Mouse (Mus musculus) hindbrain, embryonic 13.5 days (tissue): ENCODE data around the gene Ufsp1. TPM values are rescaled to one million over a fixed set of nuclear protein-coding genes. Genes with fewer than 3 reads are reported as not detected.

Experiments
- ATAC-seq: fragments of 200-750 bp; cut with Nextera tagmentation; 2 replicates; pipeline ENCODE4 v1.8.0; 2017; ENCODE audit warnings: moderate TSS enrichment; ENCODE audit not compliant: low FRiP score
- H3K27ac ChIP-seq: fragments of 300-500 bp; sonication (generic); 2 replicates; pipeline ENCODE4 v1.5.1; 2015; ENCODE audit warnings: inconsistent platforms, mild to moderate bottlenecking, moderate library complexity
- H3K27me3 ChIP-seq: fragments of 300-500 bp; sonication (generic); 2 replicates; pipeline ENCODE4 v1.6.1; 2015; ENCODE audit warnings: mild to moderate bottlenecking, inconsistent platforms
- H3K36me3 ChIP-seq: fragments of 300-500 bp; sonication (generic); 2 replicates; pipeline ENCODE4 v1.6.1; 2015; ENCODE audit warnings: mild to moderate bottlenecking, inconsistent platforms
- H3K4me1 ChIP-seq: fragments of 300-500 bp; sonication (generic); replicated peaks from 2 replicates; pipeline ENCODE4 v1.6.1; 2015; ENCODE audit warnings: inconsistent platforms
- H3K4me2 ChIP-seq: fragments of 300-500 bp; sonication (generic); 2 replicates; pipeline ENCODE4 v1.6.1; 2015; ENCODE audit warnings: inconsistent platforms, mild to moderate bottlenecking, moderate library complexity
- H3K4me3 ChIP-seq: fragments of 300-500 bp; sonication (generic); 2 replicates; pipeline ENCODE4 v1.5.1; 2015; ENCODE audit warnings: mild to moderate bottlenecking, inconsistent platforms
- H3K9ac ChIP-seq: fragments of 300-500 bp; sonication (generic); 2 replicates; pipeline ENCODE4 v1.6.1; 2015; ENCODE audit warnings: mild to moderate bottlenecking, inconsistent platforms
- H3K9me3 ChIP-seq: fragments of 300-500 bp; sonication (generic); 2 replicates; pipeline ENCODE4 v1.6.1; 2016; ENCODE audit warnings: inconsistent platforms
- WGBS: fragments of 180-500 bp; shearing (Covaris S2); methylation state at CpG from one replicate; pipeline ENCODE4 v1.1.7; 2015; 5-methylcytosine and 5-hydroxymethylcytosine counted together
- polyA plus RNA-seq: library from polyadenylated mRNA; unstranded; fragments of >200 nt; fragmentation: Nextera tagmentation; extraction: Ambion mirVana; gene quantifications from 2 replicates; pipeline ENCODE4 v1.2.1, GENCODE M21; 2015

Ufsp1 gene
- polyA plus RNA-seq, 1 experiment from 2014 or later = 14.1 TPM

DNA sequence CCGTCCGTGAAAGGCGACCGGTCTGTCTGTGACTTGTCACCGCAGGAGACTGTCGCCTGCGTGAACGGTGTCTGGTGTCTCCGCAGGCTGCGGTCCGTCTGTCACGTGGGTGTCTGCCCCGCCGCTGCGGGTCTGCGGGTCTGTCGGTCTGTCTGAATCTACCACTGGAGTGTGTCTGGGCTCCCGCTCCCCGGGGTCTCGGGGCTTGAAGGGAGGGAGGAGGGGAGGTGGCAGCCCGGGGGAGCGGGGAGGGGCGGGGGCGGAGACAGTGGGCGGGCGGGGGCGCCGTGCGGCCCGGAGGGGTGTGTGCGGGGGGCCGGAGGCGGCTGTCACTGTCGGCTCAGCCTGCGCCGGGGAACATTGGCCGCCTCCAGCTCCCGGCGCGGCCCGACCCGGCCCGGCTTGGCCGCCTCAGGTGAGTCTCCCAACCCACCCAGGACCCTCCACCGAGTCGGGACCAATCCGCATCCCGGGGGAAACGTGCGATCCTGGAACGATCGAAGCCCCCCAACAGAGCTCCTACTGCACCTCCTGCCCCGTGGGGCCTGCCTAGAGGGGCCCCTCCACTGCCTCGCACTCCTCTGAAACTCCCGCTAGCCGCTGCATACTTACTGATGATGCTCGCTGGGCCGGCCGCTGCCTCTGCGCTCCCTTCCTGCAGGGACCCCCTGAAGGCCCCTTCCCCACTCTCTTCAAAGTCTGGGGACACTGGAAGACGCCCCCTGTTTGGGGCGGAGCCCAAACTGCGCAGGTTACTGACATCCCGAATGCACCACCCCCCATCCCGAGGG lies 6.3 kb upstream of the Ufsp1 start:
- H3K4me3 ChIP-seq = peak overlapping the region; percentile 49
- peaks cover 47% of the 10 kb centered on the region for H3K27me3 ChIP-seq
- WGBS = 0% methylated on average over 44 of the region's 65 CpGs
- no peaks in the 10 kb centered on the region for H3K9me3 ChIP-seq
- H3K36me3 ChIP-seq = no peaks in the 10 kb centered on the region
- peaks cover 49% of the 10 kb centered on the region for H3K4me1 ChIP-seq
- peak overlapping the region; percentile 89 for H3K4me2 ChIP-seq
- H3K9ac ChIP-seq = peak overlapping the region; percentile 81
- peak overlapping the region; percentile 78 for H3K27ac ChIP-seq
- ATAC-seq = 0 out of 2 replicates have a peak, but pooled peaks have one; percentile 31

DNA sequence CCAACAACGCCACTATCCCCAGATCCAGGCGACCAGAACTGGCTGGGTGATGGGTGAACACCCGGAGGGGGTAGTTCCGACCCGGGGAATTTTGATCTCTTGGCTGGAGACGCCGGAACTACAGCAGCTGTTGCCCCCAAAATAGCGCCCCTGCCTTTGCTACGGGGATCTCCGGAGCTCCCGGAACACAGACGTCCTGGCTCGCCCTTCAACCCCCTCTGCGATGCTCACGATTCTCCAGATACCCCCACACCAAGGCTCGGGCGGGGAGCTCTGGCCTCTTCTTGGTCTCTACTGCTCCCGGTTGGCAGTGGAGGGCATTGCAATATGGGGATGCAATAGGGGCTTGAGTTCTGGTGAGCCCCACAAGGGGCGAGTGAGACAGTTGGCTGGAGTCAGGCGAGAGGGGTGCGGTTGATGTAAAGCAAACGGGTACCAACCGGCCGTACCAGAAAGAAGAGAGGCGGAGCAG lies 5.4 kb upstream of the Ufsp1 start:
- peaks cover 47% of the 10 kb centered on the region for H3K27me3 ChIP-seq
- peak overlapping the region; percentile 89 for H3K4me2 ChIP-seq
- H3K9me3 ChIP-seq = no peaks in the 10 kb centered on the region
- WGBS = 2% methylated on average over 25 of the region's 25 CpGs
- no peak for ATAC-seq
- no peaks in the 10 kb centered on the region for H3K36me3 ChIP-seq
- peak overlapping the region; percentile 68 for H3K9ac ChIP-seq
- no peak overlapping the region for H3K27ac ChIP-seq
- peak overlapping the region; percentile 49 for H3K4me3 ChIP-seq
- H3K4me1 ChIP-seq = peaks cover 58% of the 10 kb centered on the region

DNA sequence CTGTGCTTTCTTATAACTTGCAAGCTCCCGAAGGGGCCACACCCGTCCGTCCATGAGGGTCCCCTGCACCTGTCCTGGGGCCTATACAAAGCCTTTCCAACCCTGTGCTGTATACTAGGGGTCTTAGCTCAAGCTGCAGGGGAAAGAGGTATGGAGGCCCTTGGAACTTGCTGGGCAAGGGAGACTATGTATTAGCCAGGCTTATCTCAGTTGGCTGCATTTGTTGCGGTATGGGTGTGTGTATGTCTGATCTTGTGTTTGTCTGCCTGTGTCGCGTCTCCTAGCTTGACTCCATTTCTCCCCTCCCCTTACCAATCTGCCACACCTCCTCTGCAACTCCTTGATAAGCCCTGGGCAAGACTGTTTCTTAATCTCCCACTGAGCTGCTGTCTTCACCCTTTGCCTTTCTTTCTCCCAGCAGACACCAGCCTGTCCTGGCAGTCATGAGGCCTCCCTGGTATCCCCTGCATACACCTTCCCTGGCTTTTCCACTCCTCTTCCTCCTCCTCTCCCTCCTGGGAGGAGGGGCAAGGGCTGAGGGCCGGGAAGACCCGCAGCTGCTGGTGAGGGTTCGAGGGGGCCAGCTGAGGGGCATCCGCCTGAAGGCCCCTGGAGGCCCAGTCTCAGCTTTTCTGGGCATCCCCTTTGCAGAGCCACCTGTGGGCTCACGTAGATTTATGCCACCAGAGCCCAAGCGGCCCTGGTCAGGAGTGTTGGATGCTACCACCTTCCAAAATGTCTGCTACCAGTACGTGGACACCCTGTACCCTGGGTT lies 4.7 kb upstream of the Ufsp1 start:
- WGBS = 58% methylated on average over 13 of the region's 13 CpGs

DNA sequence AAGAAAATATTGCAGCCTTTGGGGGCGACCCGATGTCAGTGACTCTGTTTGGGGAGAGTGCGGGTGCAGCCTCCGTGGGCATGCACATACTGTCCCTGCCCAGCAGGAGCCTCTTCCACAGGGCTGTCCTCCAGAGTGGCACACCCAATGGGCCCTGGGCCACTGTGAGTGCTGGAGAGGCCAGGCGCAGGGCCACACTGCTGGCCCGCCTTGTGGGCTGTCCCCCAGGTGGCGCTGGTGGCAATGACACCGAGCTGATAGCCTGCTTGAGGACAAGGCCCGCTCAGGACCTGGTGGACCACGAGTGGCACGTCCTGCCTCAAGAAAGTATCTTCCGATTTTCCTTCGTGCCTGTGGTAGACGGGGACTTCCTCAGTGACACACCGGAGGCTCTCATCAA lies 3.8 kb upstream of the Ufsp1 start:
- H3K27me3 ChIP-seq = peaks cover 47% of the 10 kb centered on the region
- 27% methylated on average over 15 of the region's 15 CpGs for WGBS
- H3K27ac ChIP-seq = no peak overlapping the region
- 0 out of 2 replicates have a peak overlapping the region, but pooled peaks have one; percentile 5 for H3K4me3 ChIP-seq
- H3K4me2 ChIP-seq = peak overlapping the region; percentile 89; the same call in 1 of the 2 replicates
- peaks cover 7% of the 10 kb centered on the region for H3K36me3 ChIP-seq
- no peaks in the 10 kb centered on the region for H3K9me3 ChIP-seq
- no peak for ATAC-seq
- peaks cover 69% of the 10 kb centered on the region for H3K4me1 ChIP-seq
- peak overlapping the region; percentile 51; the same call in 1 of the 2 replicates for H3K9ac ChIP-seq

More for the DNA sequence above, 4.7 kb upstream of the Ufsp1 start:
- Histone ChIP-seq H3K9ac (peak overlapping the region; percentile 68), H3K9me3 (no peaks in the 10 kb centered on the region), H3K4me1 (peaks cover 61% of the 10 kb centered on the region), H3K4me2 (peak overlapping the region; percentile 89), H3K36me3 (no peaks in the 10 kb centered on the region; the same call in 1 of the 2 replicates), H3K27me3 (peaks cover 47% of the 10 kb centered on the region), H3K4me3 (peak overlapping the region; percentile 49), H3K27ac (no peak overlapping the region; the same call in 1 of the 2 replicates)
- ATAC-seq = no peak

DNA sequence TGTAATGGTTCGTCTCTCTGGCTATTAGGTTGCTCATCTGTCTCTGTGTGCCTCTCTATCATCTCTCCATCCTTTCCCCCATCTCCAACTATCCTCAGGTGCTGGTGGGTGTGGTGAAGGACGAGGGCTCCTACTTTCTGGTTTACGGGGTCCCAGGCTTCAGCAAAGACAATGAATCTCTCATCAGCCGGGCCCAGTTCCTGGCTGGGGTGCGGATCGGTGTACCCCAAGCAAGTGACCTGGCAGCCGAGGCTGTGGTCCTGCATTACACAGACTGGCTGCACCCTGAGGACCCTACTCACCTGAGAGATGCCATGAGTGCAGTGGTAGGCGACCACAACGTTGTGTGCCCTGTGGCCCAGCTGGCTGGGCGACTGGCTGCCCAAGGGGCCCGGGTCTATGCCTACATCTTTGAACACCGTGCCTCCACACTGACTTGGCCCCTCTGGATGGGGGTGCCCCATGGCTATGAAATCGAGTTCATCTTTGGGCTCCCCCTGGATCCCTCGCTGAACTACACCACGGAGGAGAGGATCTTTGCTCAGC lies 3.0 kb upstream of the Ufsp1 start:
- Histone ChIP-seq H3K4me1 (peaks cover 65% of the 10 kb centered on the region), H3K4me3 (no peak overlapping the region), H3K36me3 (peaks cover 15% of the 10 kb centered on the region), H3K4me2 (no peak overlapping the region), H3K27me3 (peaks cover 47% of the 10 kb centered on the region), H3K9me3 (no peaks in the 10 kb centered on the region), H3K27ac (no peak overlapping the region), H3K9ac (peak overlapping the region; percentile 46; the same call in 1 of the 2 replicates)
- ATAC-seq = no peak
- 79% methylated on average over 15 of the region's 15 CpGs for WGBS

DNA sequence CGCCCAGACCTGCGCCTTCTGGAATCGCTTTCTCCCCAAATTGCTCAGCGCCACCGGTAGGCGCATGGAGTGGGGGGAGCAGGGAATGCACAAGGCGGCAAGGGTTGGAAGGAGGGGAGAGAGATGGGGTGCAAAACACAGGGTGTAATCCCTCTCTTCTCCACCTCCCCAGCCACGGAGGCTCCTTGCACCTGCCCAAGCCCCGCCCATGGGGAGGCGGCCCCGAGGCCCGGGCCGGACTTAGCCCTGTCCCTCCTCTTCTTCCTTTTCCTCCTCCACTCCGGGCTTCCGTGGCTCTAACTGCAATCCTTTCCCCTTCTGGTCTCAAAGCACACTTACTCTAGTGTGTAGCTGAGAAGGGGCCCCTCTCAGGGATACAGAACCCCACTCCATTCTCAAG lies 1.1 kb upstream of the Ufsp1 start:
- peak overlapping the region; percentile 97 for H3K4me2 ChIP-seq
- peak overlapping the region; percentile 92 for H3K27ac ChIP-seq
- no peaks in the 10 kb centered on the region for H3K9me3 ChIP-seq
- peak overlapping the region; percentile 54 for H3K4me3 ChIP-seq
- peaks cover 50% of the 10 kb centered on the region for H3K4me1 ChIP-seq
- peaks cover 40% of the 10 kb centered on the region for H3K27me3 ChIP-seq
- peaks cover 33% of the 10 kb centered on the region for H3K36me3 ChIP-seq
- no peak for ATAC-seq
- peak overlapping the region; percentile 90 for H3K9ac ChIP-seq
- under 1% methylated on average over 15 of the region's 15 CpGs for WGBS

DNA sequence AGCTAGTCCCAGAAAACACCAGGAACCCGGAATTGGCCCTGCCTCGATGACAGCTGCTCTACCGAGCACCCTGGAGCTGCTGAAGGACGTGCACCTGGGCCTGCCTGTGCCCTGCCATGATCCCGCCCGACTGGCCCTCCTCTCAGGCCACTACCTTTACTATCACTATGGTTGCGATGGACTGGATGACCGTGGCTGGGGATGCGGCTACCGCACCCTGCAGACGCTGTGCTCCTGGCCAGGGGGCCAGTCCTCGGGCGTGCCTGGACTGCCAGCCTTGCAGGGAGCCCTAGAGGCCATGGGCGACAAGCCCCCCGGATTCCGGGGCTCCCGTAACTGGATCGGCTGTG lies 290 bp downstream of the Ufsp1 start:
- Histone ChIP-seq H3K9me3 (no peaks in the 10 kb centered on the region), H3K36me3 (peaks cover 48% of the 10 kb centered on the region), H3K27me3 (peaks cover 28% of the 10 kb centered on the region), H3K9ac (peak overlapping the region; percentile 90), H3K4me3 (peak overlapping the region; percentile 54), H3K4me2 (peak overlapping the region; percentile 97), H3K27ac (peak overlapping the region; percentile 92), H3K4me1 (peaks cover 37% of the 10 kb centered on the region)
- WGBS = 10% methylated on average over 18 of the region's 18 CpGs
- peak; percentile 59; the same call in 1 of the 2 replicates for ATAC-seq

DNA sequence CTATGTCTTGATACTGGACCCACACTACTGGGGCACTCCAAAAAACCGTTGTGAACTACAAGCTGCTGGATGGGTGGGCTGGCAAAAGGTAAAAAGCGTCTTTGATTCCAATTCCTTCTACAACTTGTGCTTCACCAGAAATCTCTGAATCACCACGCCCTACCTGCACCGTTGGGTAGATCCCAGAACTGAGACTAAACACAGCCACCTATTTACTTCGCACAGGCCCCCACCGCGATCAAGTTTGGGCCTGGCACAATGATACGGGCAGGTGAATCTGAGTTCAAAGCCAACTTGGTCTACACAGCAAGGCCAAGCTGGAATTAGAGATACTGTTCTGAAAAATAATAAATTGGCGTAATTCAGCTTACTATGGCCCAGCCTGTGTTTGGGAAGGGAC lies 867 bp downstream of the Ufsp1 start:
- peak overlapping the region; percentile 90 for H3K9ac ChIP-seq
- peak overlapping the region; percentile 92 for H3K27ac ChIP-seq
- H3K9me3 ChIP-seq = no peaks in the 10 kb centered on the region
- no peak for ATAC-seq
- peak overlapping the region; percentile 54 for H3K4me3 ChIP-seq
- 82% methylated on average over 9 of the region's 9 CpGs for WGBS
- H3K4me2 ChIP-seq = peak overlapping the region; percentile 97
- H3K27me3 ChIP-seq = peaks cover 22% of the 10 kb centered on the region
- H3K4me1 ChIP-seq = peaks cover 33% of the 10 kb centered on the region
- H3K36me3 ChIP-seq = peaks cover 54% of the 10 kb centered on the region

DNA sequence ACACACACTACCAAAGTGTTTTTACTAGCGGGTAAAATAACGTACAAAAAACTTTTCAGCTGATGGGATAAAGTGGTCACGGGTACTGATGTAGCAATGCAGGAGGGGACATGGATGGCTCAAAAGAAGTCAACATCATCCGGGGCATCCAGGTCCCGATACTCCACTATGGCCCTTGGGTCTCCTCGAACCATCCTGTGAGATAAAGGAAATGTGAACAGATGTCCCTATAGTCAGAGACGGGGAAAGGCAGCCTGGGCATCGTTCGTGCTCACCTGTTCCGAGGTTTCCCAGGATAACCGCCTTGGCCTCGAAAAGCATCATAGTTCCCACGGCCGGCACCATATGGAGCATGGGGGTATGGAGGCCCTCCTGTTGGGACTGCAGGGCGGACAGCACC lies 1.3 kb downstream of the Ufsp1 start:
- peaks cover 58% of the 10 kb centered on the region for H3K36me3 ChIP-seq
- no peak for ATAC-seq
- 90% methylated on average over 15 of the region's 15 CpGs for WGBS

DNA sequence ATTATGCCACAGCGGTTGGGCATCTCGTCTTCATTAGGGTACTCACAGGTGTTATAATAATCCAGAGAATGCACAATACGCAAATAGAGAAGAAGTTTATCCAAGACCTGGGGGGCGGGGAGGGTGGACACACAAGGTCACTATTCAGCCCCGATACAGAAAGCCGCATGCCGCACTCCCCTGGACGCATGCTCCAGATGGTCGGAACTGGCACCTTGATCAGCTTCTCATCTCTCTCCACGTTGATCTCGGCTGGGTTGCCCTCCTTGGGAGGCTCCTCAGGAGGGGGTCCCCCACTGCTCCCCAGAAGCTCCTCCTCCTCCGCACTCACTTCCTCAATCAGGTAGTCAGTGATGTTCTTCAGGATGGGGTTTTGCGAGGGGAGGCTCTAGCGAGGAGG lies 2.7 kb downstream of the Ufsp1 start:
- Histone ChIP-seq H3K4me2 (no peak overlapping the region), H3K4me1 (peaks cover 27% of the 10 kb centered on the region), H3K36me3 (peaks cover 72% of the 10 kb centered on the region), H3K9ac (no peak overlapping the region), H3K27me3 (peaks cover 4% of the 10 kb centered on the region), H3K9me3 (no peaks in the 10 kb centered on the region), H3K27ac (no peak overlapping the region), H3K4me3 (no peak overlapping the region)
- WGBS = 93% methylated on average over 14 of the region's 14 CpGs
- no peak for ATAC-seq

More for the DNA sequence above, 1.3 kb downstream of the Ufsp1 start:
- peaks cover 30% of the 10 kb centered on the region for H3K4me1 ChIP-seq
- H3K9me3 ChIP-seq = no peaks in the 10 kb centered on the region
- H3K27me3 ChIP-seq = peaks cover 18% of the 10 kb centered on the region
- no peak overlapping the region for H3K27ac ChIP-seq
- no peak overlapping the region for H3K4me2 ChIP-seq
- H3K4me3 ChIP-seq = no peak overlapping the region
- no peak overlapping the region for H3K9ac ChIP-seq

DNA sequence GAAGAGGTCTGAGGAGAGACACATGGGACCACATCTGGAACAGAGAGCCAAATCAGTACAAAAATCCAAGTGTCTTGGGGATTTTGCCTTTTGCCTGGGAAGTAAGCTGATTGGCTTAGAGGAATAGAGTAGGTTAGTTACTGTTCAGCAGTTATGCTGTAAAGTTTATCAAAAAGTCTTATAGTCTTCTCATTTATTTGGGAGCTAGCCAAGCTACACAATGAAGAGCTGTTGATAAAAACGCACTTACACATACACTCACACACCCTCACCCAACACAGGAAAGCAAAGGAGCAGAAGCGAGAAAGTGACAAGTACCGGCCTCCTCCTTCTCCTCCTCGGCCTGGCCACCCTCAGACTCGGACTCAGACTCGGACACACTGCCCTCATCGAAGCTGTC lies 4.8 kb downstream of the Ufsp1 start:
- H3K9ac ChIP-seq = no peak overlapping the region
- H3K27me3 ChIP-seq = no peaks in the 10 kb centered on the region
- peaks cover 20% of the 10 kb centered on the region for H3K4me1 ChIP-seq
- no peak overlapping the region for H3K4me3 ChIP-seq
- ATAC-seq = no peak
- no peak overlapping the region for H3K4me2 ChIP-seq
- H3K27ac ChIP-seq = no peak overlapping the region
- H3K36me3 ChIP-seq = peaks cover 90% of the 10 kb centered on the region
- no peaks in the 10 kb centered on the region for H3K9me3 ChIP-seq
- WGBS = 92% methylated on average over 7 of the region's 7 CpGs

DNA sequence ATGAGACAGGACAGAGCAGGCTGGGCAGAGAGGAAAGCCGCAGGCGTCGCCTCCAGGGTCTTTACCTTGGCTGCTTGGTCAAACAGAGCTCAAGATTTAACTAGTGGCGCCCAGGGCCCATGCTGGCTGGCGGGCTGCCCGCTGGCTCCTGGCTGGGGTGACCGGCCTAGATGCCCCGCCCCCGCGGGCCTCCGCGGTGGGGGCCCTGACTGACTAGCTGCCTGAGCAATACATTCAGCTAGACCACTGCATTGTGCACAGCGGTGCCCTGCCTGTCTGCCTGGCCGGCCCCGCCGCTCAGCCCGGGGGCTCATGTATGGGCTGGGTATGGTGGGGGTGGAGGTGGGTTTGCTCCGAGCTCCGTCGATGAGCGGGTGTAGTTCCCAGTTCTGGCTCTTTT lies 6.8 kb downstream of the Ufsp1 start:
- Histone ChIP-seq H3K4me2 (no peak overlapping the region), H3K9ac (peak overlapping the region; percentile 46; the same call in 1 of the 2 replicates), H3K27ac (no peak overlapping the region), H3K36me3 (peaks cover 84% of the 10 kb centered on the region), H3K4me1 (peaks cover 29% of the 10 kb centered on the region), H3K4me3 (no peak overlapping the region), H3K9me3 (no peaks in the 10 kb centered on the region), H3K27me3 (no peaks in the 10 kb centered on the region)
- 0 out of 2 replicates have a peak, but pooled peaks have one; percentile 22 for ATAC-seq
- WGBS = 70% methylated on average over 21 of the region's 21 CpGs
